Mouse (Mus musculus): ENCODE data around the gene Gnl1.

DNA sequence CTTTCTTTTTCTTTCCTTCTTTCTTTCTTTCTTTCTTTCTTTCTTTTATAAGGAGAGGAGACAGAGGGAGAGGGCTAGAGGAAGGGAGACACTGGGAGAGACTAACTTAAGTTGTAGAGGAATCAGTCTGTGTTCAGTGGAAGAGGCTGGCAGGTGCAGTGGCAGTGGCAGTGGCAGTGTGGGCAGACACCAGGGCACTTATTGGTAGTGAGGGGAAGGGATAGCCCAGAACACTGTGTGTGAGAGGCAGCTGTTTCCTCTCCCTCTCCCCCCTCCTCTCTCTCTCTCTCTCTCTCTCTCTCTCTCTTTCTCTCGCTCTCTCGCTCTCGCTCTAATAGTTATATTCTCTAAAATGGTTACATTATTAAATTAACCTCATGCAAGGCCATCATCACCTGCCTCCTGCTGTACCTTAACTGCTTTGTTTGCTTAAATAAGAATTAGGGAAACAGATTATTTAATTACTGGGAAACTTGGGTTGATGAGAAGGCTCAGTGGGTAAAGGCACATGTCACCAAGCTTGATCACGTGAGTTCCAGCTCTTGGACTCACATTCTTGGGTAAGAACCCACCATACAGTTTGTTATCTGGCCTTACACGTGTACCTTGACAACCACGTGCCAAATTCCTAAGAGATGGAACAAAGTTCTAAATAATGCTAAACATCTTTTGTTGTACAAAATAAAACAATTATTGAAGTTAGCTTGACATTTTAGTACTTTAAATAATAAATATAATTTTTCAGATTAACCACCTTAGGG is 19.1 kb downstream of the Gnl1 start:
- TF ChIP-seq CTCF (IDR thresholded peaks at IDR 0.05; ENCODE audit: low read depth, low read length) (no peak), GATA2 (IDR thresholded peaks at IDR 0.05; ENCODE audit: borderline replicate concordance, low read depth, low read length) (no peak)

Data from G1E (cell line).